Mouse (Mus musculus) stomach, embryonic 15.5 days (tissue): ENCODE data around the gene Scn11a. TPM values are rescaled to one million over a fixed set of nuclear protein-coding genes. Genes with fewer than 3 reads are reported as not detected.

Source experiments
- ATAC-seq: fragments of 200-750 bp; cut with Nextera tagmentation; 2 replicates; pipeline ENCODE4 v1.8.0; 2017; ENCODE audit warnings: low read depth, moderate number of reproducible peaks, moderate TSS enrichment; ENCODE audit not compliant: insufficient read depth, low FRiP score
- H3K27ac ChIP-seq: fragments of 300-500 bp; sonication (generic); 2 replicates; pipeline ENCODE4 v1.5.1; 2015; ENCODE audit warnings: mild to moderate bottlenecking, inconsistent platforms
- H3K27me3 ChIP-seq: fragments of 300-500 bp; sonication (generic); replicated peaks from 2 replicates; pipeline ENCODE4 v1.6.1; 2015; ENCODE audit warnings: inconsistent platforms
- H3K36me3 ChIP-seq: fragments of 300-500 bp; sonication (generic); 2 replicates; pipeline ENCODE4 v1.6.1; 2015; ENCODE audit warnings: inconsistent platforms
- H3K4me1 ChIP-seq: fragments of 300-500 bp; sonication (generic); 2 replicates; pipeline ENCODE4 v1.6.1; 2015; ENCODE audit warnings: inconsistent platforms
- H3K4me2 ChIP-seq: fragments of 300-500 bp; sonication (generic); 2 replicates; pipeline ENCODE4 v1.6.1; 2015; ENCODE audit warnings: mild to moderate bottlenecking, inconsistent platforms
- H3K4me3 ChIP-seq: fragments of 300-500 bp; sonication (generic); replicated peaks from 2 replicates; pipeline ENCODE4 v1.5.1; 2015; ENCODE audit warnings: inconsistent platforms
- H3K9ac ChIP-seq: fragments of 300-500 bp; sonication (generic); 2 replicates; pipeline ENCODE4 v1.6.1; 2015; ENCODE audit warnings: inconsistent platforms
- H3K9me3 ChIP-seq: fragments of 300-500 bp; sonication (generic); 2 replicates; pipeline ENCODE4 v1.6.1; 2016; ENCODE audit warnings: inconsistent platforms
- WGBS: fragments of 180-500 bp; shearing (Covaris S2); methylation state at CpG from one replicate; pipeline ENCODE4 v1.1.7; 2015; 5-methylcytosine and 5-hydroxymethylcytosine counted together
- polyA plus RNA-seq: library from polyadenylated mRNA; unstranded; fragments of >200 nt; fragmentation: Nextera tagmentation; extraction: Ambion mirVana; gene quantifications from 2 replicates; pipeline ENCODE4 v1.2.1, GENCODE M21; 2015

Gene Scn11a
- 0.03 and 0.04 TPM in 2 replicates for polyA plus RNA-seq

- H3K27me3 ChIP-seq: no peaks in the 10 kb centered on the region
- ATAC-seq: no peak
- no peak within 1 kb of the TSS for H3K9ac ChIP-seq
- H3K4me3 ChIP-seq: no peak within 1 kb of the TSS
- H3K27ac ChIP-seq: no peak within 1 kb of the TSS
- WGBS: 29% methylated on average over 4 of the region's 4 CpGs
- no peaks in the 10 kb centered on the region for H3K9me3 ChIP-seq
- H3K4me1 ChIP-seq: no peaks in the 10 kb centered on the region
- no peak within 1 kb of the TSS for H3K4me2 ChIP-seq
- H3K36me3 ChIP-seq: no peaks in the 10 kb centered on the region
These were observed at the start of gene Scn11a for GRCm38 (mm10) chr9:119825297-119825696. TSS of gene Scn11a (minus strand) at chr9:119825456.

- Histone ChIP-seq H3K4me3 (no peak overlapping the region), H3K36me3 (no peaks in the 10 kb centered on the region), H3K9me3 (no peaks in the 10 kb centered on the region), H3K27ac (no peak overlapping the region), H3K27me3 (no peaks in the 10 kb centered on the region), H3K4me2 (no peak overlapping the region), H3K4me1 (no peaks in the 10 kb centered on the region), H3K9ac (no peak overlapping the region)
- ATAC-seq: peak; percentile 27; the same call in 1 of the 2 replicates
- 51% methylated on average over 8 of the region's 8 CpGs for WGBS
These were observed 28.9 kb upstream of the Scn11a start for GRCm38 (mm10) chr9:119854170-119854569.

GRCm38 (mm10) chr9:119853071-119853846 is 28.0 kb upstream of the Scn11a start:
- Histone ChIP-seq H3K9ac (no peak overlapping the region), H3K27me3 (no peaks in the 10 kb centered on the region), H3K4me1 (no peaks in the 10 kb centered on the region), H3K4me2 (no peak overlapping the region), H3K36me3 (no peaks in the 10 kb centered on the region), H3K4me3 (no peak overlapping the region), H3K27ac (no peak overlapping the region), H3K9me3 (no peaks in the 10 kb centered on the region)
- no peak for ATAC-seq
- 56% methylated on average over 2 of the region's 2 CpGs for WGBS

GRCm38 (mm10) chr9:119852347-119853030 is 27.2 kb upstream of the Scn11a start:
- Histone ChIP-seq H3K4me2 (no peak overlapping the region), H3K4me3 (no peak overlapping the region), H3K36me3 (no peaks in the 10 kb centered on the region), H3K4me1 (no peaks in the 10 kb centered on the region), H3K27me3 (no peaks in the 10 kb centered on the region), H3K9me3 (no peaks in the 10 kb centered on the region), H3K9ac (no peak overlapping the region), H3K27ac (no peak overlapping the region)
- WGBS: 70% methylated on average over 10 of the region's 10 CpGs
- ATAC-seq: no peak

DNA sequence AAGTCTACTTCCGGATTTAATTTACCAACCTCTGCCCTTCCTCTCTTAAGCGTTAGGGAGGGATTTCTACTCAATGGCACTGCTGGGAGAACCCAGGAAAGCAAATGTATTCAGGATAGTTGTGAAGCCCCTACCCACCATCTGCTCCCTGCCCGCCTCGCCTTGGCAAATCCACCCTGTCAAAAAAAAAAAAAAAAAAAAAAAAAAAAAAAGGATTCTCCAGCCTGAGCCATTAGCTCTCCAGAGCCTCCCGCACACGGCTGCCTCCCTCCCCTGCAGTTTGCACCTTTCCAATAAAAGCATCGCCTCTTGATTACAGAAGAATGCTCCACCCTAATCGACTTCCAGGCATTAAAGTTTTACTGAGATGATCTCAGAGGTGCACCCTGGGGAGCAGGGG is 24.0 kb upstream of the Scn11a start:
- WGBS: 22% methylated on average over 8 of the region's 8 CpGs

DNA sequence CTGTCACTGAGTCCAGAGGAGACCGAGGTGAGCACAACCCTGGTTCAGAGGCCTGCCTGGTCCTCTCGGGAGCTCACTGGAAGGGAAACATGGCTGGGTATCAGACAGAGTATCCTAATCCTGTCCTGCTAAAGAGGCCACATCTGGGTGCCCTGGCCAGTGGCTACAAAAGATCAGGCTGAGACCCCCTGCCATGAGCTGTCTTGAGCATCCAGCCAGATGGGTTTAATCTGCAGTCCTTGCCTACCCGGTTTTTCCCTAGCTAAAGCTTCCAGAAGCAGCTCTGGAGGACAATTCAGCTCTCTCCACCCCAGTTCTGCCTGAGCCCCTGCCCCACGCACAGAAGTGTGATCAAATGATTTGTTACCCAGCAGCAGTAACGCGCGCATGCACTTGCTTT is 23.4 kb upstream of the Scn11a start:
- no peaks in the 10 kb centered on the region for H3K36me3 ChIP-seq
- no peak overlapping the region for H3K4me2 ChIP-seq
- no peaks in the 10 kb centered on the region for H3K4me1 ChIP-seq
- no peak overlapping the region for H3K4me3 ChIP-seq
- 43% methylated on average over 7 of the region's 7 CpGs for WGBS
- H3K9ac ChIP-seq: no peak overlapping the region
- H3K27ac ChIP-seq: no peak overlapping the region
- H3K9me3 ChIP-seq: no peaks in the 10 kb centered on the region
- no peaks in the 10 kb centered on the region for H3K27me3 ChIP-seq
- no peak for ATAC-seq

More for the DNA sequence above, 24.0 kb upstream of the Scn11a start:
- Histone ChIP-seq H3K27ac (no peak overlapping the region), H3K36me3 (no peaks in the 10 kb centered on the region), H3K4me1 (no peaks in the 10 kb centered on the region), H3K4me2 (no peak overlapping the region), H3K9ac (no peak overlapping the region), H3K9me3 (no peaks in the 10 kb centered on the region), H3K4me3 (no peak overlapping the region), H3K27me3 (no peaks in the 10 kb centered on the region)
- no peak for ATAC-seq

DNA sequence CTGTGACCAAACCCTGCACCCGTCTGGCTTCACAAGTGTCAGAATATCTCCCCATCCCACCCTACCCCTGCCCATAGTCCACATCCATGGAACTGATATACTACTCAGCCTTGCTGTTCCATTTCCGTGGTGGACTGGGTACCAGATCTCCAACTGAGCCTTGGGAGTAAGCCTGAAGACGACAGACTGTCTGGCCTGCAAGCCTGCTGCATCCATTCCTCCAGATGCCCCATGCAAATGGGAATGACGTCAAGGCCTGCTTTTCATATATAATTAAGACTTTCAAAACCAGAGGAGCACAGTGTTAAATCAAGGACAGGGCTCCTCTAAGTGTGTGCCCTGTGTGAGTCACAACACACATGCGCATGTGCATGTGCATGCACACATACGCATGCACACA is 21.9 kb upstream of the Scn11a start:
- Histone ChIP-seq H3K27me3 (no peaks in the 10 kb centered on the region), H3K27ac (no peak overlapping the region), H3K4me1 (0 out of 2 replicates have a peak, but pooled peaks cover 2% of the 10 kb centered on the region), H3K9ac (no peak overlapping the region), H3K4me3 (no peak overlapping the region), H3K36me3 (no peaks in the 10 kb centered on the region), H3K4me2 (no peak overlapping the region), H3K9me3 (no peaks in the 10 kb centered on the region)
- no peak for ATAC-seq
- WGBS: 79% methylated on average over 6 of the region's 6 CpGs

GRCm38 (mm10) chr9:119844724-119845123 is 19.5 kb upstream of the Scn11a start:
- Histone ChIP-seq H3K27ac (no peak overlapping the region), H3K4me2 (no peak overlapping the region), H3K27me3 (no peaks in the 10 kb centered on the region), H3K4me1 (0 out of 2 replicates have a peak, but pooled peaks cover 3% of the 10 kb centered on the region), H3K9ac (no peak overlapping the region), H3K36me3 (no peaks in the 10 kb centered on the region), H3K9me3 (no peaks in the 10 kb centered on the region), H3K4me3 (no peak overlapping the region)
- WGBS: 23% methylated on average over 5 of the region's 5 CpGs
- ATAC-seq: 0 out of 2 replicates have a peak, but pooled peaks have one; percentile 27

GRCm38 (mm10) chr9:119843549-119843948 is 18.3 kb upstream of the Scn11a start:
- no peak for ATAC-seq
- H3K27ac ChIP-seq: no peak overlapping the region
- no peaks in the 10 kb centered on the region for H3K36me3 ChIP-seq
- H3K27me3 ChIP-seq: no peaks in the 10 kb centered on the region
- H3K4me1 ChIP-seq: 0 out of 2 replicates have a peak, but pooled peaks cover 3% of the 10 kb centered on the region
- no peak overlapping the region for H3K4me2 ChIP-seq
- 82% methylated on average over 4 of the region's 4 CpGs for WGBS
- no peak overlapping the region for H3K4me3 ChIP-seq
- no peak overlapping the region for H3K9ac ChIP-seq
- no peaks in the 10 kb centered on the region for H3K9me3 ChIP-seq

DNA sequence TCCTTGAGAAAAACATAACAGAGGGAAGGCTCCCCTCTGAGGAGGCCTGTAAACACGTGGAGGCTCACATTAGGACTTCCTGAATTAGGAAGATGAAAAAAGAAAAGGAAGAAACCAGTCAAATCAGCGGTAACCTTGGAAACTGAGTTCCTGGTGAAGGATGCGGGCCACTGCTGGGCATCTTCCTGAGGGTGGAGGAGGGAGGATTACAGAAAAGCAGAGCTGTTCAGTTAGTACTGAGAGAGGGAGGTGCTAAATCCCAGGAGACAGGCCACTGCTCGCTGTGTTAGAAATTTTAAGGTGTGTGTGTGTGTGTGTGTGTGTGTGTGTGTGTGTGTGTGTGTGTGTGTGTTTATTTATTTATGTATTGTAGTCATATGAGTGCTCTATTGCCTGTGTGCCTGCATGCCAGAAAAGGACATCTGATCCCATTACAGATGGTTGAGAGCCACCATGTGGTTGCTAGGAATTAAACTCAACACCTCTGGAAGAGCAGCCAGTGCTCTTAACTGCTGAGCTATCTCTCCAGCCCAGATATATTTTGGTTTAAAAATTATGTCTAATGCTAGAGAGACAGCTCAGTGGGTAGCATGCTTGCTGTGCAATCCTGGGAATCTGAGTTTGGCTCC is 17.4 kb upstream of the Scn11a start:
- H3K9me3 ChIP-seq: no peaks in the 10 kb centered on the region
- no peak overlapping the region for H3K9ac ChIP-seq
- no peak overlapping the region for H3K4me3 ChIP-seq
- WGBS: 31% methylated on average over 4 of the region's 4 CpGs
- no peak for ATAC-seq
- H3K4me1 ChIP-seq: 0 out of 2 replicates have a peak, but pooled peaks cover 3% of the 10 kb centered on the region
- H3K36me3 ChIP-seq: no peaks in the 10 kb centered on the region
- H3K4me2 ChIP-seq: no peak overlapping the region
- H3K27me3 ChIP-seq: no peaks in the 10 kb centered on the region
- no peak overlapping the region for H3K27ac ChIP-seq

GRCm38 (mm10) chr9:119842091-119842490 is 16.8 kb upstream of the Scn11a start:
- Histone ChIP-seq H3K4me1 (0 out of 2 replicates have a peak, but pooled peaks cover 3% of the 10 kb centered on the region), H3K9ac (no peak overlapping the region), H3K27me3 (no peaks in the 10 kb centered on the region), H3K9me3 (no peaks in the 10 kb centered on the region), H3K4me2 (no peak overlapping the region), H3K27ac (no peak overlapping the region), H3K36me3 (no peaks in the 10 kb centered on the region), H3K4me3 (no peak overlapping the region)
- no peak for ATAC-seq
- 34% methylated on average over 6 of the region's 6 CpGs for whole genome bisulfite sequencing

DNA sequence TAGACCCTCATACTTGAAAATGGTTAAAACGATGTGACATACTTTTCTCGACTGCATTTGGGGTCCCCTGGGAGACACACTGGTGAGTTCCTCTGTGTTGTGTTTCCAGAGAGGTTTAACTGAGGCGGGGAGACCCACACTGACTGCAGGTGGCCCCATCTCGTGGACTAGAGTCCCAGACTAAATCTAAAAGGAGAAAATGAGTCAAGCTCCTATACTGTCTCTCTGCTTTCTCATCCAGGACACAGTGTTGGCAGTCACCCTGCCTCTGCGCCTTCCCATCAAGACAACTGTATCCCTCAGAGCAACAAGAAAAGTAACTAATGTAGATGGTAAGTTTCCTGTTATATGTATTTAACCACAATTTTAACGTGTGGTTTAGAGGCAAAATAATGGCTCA is 15.9 kb upstream of the Scn11a start:
- ATAC-seq: no peak
- H3K9me3 ChIP-seq: no peaks in the 10 kb centered on the region
- H3K27me3 ChIP-seq: no peaks in the 10 kb centered on the region
- H3K9ac ChIP-seq: no peak overlapping the region
- no peak overlapping the region for H3K4me3 ChIP-seq
- no peaks in the 10 kb centered on the region for H3K36me3 ChIP-seq
- no peak overlapping the region for H3K4me2 ChIP-seq
- 77% methylated on average over 6 of the region's 6 CpGs for WGBS
- 0 out of 2 replicates have a peak, but pooled peaks cover 3% of the 10 kb centered on the region for H3K4me1 ChIP-seq
- H3K27ac ChIP-seq: no peak overlapping the region
